Mouse (Mus musculus) urinary bladder, adult 2 months (tissue): Measurements from ENCODE around the gene Wipi1. TPM values are rescaled to one million over a fixed set of nuclear protein-coding genes. Genes with fewer than 3 reads are reported as not detected.
A peak's percentile ranks its signal among the peaks of the same experiment; 100 is the strongest.
"Not testable (repeated sequence)": the region's sequence is repeated elsewhere in the genome, so short reads cannot be mapped to it uniquely, and the experiment has no call there.

Experiments
- DNase-seq: peaks from one replicate; pipeline ENCODE4 v3.0.0; 2022; ENCODE audit warnings: low spot score
- polyA plus RNA-seq: library from polyadenylated mRNA; depleted of rRNA; stranded (reverse); fragments of >200 nt; gene quantifications from 2 replicates; pipeline ENCODE4 v1.2.3, GENCODE M21; 2012; rRNA removed

Wipi1 gene
- 44.9 and 49.1 TPM in 2 replicates for polyA plus RNA-seq

DNA sequence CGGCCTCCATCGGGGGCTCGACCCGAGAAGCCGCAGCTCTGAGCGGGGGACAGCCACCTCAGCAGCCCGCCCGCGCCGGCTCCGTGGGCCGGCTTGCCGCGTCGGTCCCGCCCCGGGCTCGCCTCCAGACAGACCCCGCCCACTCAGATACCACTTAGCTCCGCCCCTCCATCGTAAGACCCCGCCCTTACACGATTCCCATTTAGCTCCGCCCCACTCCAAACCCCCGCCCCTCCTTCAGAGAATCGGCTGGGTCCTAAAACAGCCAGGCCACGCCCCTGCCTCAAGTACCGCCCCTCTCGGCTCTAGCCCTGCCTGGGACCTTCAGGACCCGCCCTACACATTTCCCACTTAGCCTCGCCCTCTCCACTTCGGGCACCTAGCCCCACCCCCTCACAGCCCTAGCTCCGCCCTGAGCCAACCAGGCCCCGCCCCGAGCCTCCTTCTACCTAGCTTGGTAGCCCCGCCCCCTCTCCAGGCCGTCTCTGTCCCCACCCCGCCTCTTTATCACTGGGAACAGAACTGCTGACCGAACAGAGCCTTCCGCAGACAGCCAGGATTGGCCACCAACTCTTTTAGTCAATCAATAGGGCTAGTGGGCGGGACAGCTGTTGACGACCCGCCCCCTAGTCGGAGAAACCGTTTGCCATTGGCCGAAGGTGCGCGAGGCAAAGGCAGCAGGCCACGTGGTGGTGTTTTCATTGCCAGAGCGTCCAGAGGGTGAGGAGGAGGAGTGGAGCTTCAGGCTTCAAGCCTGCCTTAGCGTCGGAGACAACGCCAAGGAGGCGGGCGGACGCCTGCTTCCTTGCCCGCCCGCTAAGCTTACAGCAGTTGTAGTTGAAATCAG lies at the start of gene Wipi1:
Gene Wipi1, minus strand, starts transcription at position 665 of the 847 bp plus-strand sequence.
- peak; percentile 92 for DNase-seq

DNA sequence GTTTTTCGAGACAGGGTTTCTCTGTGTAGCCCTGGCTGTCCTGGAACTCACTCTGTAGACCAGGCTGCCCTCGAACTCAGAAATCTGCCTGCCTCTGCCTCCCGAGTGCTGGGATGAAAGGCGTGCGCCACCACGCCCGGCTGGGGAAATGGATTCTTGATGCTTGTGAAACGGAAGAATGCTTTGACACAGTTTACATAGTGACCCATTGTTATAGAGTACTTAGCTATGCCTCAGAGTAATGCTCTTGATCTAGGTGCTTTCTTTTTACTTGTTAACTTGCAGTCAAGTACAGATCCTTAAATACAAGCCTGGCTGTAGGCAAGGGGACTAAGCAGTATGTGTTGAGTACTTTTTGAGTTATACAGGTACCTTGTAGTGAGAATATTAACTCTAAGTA lies 48.8 kb upstream of the Wipi1 start:
- not testable (repeated sequence) for DNase-seq

DNA sequence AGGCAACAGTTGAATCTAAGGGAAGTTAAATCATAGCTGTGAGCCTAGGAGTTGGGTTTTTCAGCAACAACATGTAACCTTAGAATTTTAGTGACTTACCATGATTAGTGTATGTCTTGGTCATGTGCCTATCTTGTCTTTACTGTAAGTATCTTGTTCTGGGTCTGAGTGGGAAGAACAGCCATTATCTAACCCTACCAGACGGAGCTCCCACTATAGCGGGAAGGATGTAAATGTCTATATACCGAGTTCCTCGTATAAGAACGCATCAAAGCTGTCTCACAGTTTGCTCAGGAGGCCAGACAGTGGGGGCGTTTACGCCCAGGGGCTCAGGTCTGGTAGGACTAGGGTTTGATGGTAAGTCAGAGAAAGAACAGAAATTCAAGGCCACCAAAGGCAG lies 44.5 kb upstream of the Wipi1 start:
- DNase-seq: no peak

DNA sequence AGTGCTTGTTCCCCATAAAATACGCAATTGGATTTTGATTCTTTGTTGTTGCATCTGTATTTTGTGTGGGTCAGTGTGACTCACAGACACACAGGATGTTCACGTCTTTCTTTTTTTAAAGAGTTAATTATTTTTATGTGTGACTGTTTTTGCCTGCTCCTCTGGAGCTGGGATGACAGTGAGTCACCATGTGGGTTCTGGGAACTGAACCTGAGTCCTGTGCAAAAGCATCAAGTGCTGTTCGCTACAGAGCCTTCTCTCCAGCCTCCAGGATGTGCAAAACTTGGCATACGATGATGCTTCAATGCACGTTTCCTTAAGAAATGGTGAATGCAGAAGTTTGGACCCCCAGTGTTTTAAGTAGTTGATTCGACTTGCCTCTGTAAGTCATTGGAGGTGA lies 42.8 kb upstream of the Wipi1 start:
- no peak for DNase-seq

DNA sequence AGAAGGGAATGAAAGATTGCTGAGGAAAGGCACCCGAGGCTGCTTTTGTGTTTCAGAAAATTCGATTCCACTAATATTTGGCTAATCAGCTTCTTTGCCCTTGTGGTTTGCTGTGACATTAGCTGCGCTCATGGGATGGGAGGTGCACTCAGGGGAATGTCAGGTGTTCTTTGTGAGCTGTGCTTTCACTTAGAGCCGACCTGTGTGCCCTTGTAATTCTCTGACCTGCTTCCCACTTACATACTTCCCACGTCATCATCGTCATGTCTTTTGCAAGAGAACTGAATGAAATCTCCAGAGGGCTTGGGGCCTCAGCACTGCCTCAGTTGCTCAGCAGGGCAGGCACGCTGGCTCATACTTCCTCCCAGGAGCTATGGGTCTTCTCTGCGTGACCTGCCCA lies 41.4 kb upstream of the Wipi1 start:
- no peak for DNase-seq

DNA sequence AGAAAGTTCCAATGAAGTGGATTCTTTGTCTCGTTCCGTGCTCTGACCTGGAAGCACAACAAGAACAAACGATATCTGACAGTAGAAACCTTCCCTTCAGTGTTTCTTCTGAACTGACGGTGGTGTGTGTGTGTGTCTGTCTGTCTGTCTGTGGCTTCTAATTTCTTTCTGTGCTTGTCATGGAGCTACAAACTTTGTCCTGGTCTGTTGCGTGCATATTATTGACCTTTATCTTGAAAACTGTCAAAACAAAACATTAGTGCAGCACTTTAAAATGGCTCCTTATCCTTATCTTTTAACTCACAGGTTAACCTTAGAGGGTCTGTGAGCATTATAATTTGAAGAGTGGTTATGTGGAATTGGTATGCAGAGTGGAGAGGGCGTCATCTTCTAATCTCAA lies 40.7 kb upstream of the Wipi1 start:
- no peak for DNase-seq

DNA sequence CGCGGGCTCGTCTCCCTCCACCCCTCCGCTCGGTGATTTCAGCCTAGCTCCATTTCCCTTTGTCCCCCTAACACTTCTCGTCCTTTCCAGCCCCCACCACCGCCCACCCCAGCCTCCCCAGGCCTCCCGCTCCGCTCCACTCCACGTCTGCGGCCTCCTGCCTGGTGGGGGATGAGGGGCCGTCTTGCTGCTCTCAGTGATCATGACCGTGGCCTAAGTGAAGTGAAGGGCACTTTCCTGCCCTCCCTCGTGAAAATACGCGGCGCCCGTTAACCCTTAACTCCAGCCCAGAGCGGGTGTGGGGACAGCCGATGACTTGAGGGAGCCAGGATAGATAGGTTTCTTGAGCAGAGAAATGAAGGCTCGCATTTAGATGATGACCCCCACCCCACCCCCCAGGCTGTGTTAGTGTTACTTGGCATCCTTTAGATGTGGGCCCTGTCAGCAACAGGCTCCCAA lies 39.8 kb upstream of the Wipi1 start:
- DNase-seq: no peak

DNA sequence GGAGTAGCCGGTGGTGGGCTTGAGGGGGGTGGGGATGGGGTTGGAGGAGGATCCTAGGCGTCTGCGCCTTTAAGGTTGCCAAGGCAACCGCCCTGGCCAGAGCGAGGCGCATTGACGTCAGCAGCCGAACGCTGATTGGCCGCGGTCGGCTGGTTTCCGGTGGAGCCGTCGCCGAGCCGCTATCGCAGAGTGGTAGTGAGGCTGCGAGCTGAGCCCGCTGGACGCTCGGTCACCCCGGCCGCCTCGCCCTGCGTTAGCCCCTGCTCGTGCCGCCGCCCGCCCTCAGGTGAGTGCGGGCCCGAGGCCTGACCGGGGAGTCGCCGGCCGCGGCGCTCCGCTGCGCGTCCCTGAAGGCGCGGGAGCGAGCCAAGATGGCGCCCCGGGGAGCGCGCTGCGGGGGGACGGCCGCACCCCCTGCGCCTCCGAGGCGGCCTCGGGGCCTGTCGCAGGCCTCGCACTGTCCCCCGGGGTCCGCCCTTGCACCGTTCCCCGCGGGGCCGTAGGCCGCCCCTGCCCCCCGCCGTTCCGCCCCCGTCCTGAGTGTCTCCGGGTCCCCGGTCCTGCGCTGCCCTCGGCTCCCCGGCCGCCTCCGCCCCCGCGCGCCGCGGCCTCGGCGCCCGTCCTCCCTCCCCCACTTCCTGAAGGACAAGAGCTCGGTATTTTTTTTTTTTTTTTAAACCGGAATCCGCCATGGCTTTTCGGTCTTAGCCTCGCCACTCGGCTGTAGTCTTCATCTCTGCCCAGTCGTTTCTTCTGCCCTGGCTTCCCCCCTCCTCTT lies 39.2 kb upstream of the Wipi1 start:
- DNase-seq: peak; percentile 95

DNA sequence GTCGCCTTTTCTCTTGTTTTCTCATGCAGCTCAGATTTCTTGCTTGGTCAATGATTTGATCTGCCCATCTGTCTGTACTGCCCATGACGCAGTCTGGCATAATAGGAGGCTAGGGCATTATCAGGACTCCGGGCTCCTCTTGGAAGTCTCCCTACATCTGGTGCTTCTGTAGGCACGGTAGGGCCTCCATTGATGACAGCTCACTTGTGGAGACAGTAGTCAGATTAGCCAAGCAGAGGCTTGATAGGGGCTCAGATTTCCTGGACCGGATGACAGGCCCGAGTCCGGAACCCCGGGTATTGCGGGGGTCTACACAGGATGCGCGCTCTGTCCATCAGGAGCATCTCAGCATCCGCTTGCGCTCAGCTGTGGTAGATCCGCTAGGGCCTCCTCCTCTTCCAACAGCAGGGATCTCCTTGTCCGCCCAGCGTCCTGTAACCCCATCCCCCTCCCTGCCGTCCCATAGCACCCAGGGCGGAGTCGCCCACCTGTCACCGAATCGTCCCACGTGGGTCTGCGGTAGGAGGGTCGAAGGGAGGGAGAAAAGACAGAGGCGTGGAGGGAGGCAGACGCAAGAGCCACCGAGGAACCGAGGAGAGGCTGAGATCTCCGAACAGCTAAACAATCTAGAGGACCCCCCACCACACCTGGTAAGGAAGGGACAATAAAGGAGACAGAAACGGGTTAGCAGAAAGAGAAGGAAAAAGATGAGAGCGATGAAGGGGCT lies 38.4 kb upstream of the Wipi1 start:
- peak; percentile 57 for DNase-seq

DNA sequence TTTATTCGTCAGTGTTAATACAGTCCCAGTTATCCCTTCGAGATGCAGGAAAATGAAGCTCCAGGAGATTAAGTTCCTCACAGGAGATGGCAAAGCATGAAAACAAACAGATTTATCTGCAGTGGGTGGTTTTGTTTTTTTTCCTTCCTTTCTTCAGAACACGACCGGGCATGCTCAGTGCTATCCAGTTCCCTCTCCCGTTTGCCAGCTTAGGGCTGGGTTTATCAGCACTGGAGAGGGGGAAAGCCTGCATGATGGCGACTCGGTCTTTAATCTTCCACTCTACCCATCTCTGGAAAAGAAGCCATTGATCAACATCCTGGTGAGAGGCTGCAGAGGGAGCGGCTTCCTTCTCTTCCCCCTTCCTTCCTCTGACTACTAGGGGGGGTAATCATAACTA lies 37.4 kb upstream of the Wipi1 start, which contains the start of gene Prkar1a:
Gene Prkar1a, plus strand, starts transcription at position 200 of the 400 bp plus-strand sequence.
- DNase-seq: no peak

DNA sequence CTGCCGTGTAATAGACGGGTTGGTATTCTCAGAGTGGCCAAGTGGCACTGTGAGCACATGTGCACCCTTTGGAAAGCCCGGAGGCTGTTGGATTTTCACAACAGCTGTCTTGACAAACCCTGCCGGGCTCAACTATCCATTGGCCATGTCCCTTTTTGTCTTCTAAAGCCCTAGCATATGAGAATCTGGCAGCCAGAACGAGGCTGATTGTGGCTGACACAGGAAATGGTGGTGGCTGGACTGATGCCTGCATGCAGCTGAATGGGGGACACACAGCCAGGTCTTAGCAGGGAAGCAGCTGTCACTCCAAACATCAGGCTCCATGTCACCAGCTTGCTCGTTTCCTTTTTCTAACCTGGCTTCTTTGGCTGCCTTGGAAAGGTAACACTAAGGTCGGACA lies 36.7 kb upstream of the Wipi1 start:
- no peak for DNase-seq

DNA sequence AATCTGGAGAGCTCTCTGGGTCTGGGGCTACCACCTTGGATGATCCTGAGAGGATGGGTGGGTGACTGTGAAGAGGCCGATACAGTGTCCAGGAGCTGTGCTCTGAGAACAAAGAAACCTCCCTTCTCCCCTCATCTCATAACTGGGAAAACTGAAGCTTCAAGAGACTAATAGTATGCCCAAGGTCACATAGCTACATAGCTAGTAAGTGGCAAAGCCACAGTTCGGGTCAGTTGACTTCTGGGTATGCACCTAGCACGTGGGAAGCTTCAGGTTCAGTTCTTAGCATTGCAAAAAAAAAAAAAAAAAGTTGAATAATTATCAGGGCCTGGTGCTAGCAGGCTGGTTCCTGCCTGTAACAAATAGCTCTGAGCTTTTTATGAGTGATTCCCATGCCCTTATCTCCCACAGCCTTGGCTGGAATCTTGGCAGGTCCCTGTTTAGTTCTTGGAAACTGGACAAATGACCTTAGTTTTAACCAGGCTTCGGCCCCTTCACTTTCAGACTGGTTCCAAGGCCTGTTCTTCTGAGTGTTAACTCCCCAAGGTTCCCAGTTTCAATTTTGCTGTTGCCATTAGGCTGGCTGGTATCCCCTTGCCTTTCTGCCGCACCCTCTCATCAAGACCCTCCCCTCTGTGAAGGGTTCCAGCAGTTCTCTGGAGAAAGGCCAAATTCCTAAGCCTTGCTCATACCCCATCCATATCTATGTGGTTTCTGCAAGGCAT lies 29.9 kb upstream of the Wipi1 start:
- DNase-seq: no peak

DNA sequence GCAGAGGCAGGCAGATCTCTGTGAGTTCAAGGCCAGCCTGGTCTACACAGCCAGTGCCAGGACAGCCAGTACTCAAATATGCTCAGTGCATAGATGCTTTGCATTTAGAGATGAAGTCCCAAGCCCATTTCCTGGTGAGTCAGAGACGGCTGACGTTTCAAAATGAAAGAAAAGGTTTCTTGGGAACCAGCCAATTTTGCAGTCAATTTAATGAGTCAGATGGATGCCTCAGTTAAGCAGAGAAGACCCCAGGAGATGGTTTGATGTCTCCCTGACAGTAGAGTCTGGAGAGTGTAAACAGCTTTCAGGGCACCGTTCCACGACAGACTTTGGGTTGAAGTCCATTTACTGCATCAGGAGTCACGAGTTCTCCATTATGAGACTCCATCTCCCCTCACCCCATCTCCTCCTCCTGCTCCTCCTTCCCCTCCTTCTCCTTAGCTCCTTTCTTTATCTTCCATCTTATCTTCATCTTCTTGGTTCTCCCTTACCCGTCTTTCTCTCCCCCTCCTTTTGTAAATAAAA lies 24.2 kb upstream of the Wipi1 start:
- DNase-seq: no peak

DNA sequence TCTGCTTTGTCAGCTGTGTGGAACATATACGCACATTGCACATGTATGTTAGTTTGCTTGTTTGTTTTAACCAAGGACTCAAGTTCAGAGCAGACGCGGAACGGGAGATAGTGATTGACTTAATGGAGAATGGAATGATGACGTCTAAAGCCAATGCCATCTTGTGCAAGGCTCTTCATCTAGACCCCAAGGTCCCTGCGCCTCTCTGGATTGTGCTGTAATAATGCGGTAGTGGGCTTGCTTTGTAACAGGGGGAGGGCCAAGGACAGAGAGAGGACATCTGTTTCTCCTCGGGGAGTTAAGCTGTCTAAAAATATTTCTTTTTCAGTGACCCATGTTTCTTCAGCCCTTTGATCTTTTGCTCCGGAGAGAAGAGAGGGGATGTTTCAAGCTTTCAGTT lies 23.2 kb upstream of the Wipi1 start:
- no peak for DNase-seq

DNA sequence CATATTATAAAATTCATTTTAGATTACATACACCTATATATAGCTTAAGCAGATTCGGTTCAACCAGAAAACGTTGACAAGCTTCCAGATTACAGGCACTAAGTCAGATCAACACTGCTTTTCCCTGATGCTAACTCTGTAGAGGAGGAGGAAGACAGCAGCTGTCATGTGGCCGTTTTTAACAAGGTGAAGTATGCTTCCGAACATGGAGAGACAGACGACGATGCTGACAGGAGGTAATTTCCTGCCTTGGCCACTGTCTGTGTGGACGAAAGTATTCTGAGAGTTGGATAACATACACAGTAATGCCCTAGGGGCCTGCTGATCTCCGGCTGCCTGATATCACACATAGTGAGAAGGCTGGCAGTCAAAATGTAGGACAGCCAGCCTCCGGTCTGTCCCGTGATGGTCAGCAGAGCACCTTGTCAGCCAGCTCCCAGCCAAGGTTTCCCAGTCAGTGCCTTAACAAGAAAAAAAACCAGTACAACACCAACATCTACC lies 17.3 kb upstream of the Wipi1 start:
- DNase-seq: no peak

DNA sequence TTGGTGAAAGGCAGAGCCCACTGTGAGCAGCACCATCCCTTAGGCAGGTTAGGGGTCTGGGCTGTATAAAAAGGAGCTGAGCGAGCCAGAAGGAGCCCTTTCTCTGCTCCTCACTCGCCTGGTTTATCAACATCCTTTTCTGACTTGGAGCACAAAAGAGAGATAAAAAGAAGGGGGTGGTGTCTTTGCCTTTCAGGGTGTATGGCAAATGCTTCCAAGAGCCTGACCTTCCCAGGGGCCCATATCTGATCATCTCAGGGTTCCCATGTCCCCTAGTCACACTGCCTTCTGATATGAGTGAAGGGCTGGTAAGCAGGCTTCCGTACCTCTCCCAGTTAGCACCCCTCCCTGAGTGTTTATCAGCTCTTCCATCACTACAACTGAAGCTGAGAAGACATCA lies 16.3 kb upstream of the Wipi1 start:
- no peak for DNase-seq

DNA sequence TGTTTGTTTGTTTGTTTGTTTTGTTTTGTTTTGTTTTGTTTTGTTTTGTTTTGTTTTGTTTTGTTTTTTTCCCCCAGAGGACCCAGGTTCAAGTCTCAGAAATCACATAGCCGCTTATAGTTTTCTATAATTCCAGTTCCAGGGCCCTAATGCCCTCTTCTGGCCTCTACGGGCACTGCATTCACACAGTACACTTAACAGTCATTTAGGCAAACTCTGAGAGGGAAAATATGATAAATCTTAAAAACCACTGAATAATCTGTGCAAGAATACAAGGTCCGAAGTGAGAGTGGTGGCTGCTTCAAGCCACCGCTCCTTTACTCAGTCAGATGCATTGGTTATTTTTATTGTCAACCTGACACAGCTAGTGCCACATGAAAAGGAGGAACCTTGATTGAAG lies 15.9 kb upstream of the Wipi1 start:
- no peak for DNase-seq

DNA sequence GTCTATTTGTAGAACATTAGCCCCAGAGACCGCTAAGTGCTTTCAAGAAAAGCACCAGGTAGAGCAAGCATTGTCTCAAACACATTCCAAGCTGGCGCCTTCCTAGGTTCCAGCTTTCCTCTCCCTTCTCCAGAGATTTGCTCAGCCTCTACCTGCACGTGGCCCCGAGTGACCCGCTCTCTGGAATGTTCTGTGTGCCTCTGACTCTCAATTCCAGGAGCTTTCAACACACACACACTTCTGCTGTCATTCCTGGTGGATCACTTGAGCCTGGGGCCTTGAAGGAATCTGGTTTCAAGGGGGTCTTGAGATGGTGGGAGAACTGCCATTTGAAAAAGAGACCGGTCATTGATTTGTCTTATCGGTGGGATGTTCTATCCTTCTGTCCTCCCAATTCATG lies 11.5 kb upstream of the Wipi1 start:
- DNase-seq: no peak

DNA sequence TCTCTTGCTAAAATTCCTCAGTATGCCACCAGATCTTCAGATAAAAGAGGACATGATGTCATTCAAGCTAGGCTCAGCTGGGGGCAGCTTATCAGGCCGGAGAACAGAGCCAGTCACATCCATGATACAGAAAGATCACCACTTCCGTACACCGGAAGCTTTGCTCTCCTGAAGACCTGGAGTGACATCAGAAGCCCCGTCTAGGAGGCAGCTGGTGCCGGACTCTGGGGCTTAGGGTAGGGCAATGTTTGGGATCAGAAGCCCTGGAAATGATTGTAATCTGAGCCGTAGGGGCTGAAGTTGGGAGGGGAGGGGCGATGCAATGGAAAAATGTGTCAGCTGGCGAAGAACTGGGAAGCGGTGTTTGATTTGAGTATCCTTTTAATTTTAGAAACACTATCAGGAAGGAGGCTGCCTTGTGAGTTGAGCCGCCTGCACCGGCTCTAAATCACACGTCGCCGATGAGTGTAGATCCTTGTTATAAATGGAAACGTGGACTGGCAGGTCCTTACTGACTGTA lies 10.8 kb upstream of the Wipi1 start:
- no peak for DNase-seq

DNA sequence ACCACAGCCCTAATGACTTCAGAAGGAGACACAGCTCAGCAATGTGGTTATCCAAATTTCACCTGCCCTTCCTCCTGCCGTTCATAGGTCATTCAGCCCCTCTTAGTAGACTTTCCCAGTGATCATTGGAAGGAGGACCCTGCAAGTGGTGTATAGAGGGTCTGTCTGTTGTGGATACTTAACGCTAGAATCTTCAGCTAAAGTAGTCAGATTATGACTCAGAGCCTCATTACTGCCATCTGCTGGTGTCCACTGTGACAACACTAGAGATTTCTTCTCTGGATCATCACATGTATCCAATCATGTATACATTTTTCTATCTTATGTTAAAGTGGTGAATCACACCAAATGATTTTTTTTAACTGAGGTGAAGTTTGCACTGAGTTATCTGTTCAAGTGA lies 9.4 kb upstream of the Wipi1 start:
- no peak for DNase-seq

DNA sequence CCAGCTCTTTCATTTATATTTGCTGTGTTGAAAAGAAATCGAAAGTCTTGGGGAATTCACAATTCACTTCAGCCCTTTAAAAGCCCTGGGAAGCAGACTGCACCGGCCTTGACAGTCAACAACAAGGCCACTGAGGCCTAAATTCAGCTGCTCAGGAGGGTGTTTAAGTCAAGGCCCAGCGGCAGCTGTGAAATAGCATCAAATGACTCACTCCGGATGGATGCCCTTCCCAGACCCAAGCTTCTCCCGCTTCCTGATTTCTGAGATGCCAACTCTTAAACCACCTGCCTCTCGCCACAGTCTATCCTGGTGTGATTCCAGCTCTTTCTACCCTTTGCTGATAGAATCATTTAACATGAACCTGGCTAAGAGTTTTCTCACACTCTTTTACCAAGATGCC lies 8.6 kb upstream of the Wipi1 start:
- DNase-seq: no peak
